Mouse (Mus musculus) c-Kit-positive CD71-negative TER-119-negative erythroid progenitor cells, embryonic 14.5 days (primary cell): ENCODE measurements around the gene Olfr952.

Experiments used
- DNase-seq: peaks from one replicate; pipeline ENCODE4 v3.0.0-alpha.2; 2013; ENCODE audit warnings: low read depth

The Olfr952 gene

DNA sequence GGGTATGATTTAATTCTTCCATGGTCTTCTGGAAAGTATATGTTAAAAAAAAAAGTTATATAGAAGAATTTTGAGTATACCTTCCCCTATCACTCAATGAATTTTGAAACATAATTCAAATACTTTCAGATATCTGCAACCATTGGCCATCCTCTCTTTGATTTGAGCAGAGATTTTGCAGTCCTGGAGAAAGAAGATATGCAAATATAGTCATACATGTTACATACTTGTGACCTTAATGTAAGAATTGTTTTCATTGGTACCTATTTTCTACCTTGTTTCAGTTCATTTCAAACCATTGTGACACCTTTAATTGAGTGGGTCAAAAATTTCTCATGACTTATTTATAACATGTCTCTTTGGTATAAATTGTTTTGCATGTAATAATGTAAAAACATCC is at the start of gene Olfr952:
TSS of gene Olfr952 (minus strand) at position 101 of the 400 bp plus-strand sequence.
- no peak for DNase-seq

GRCm38 (mm10) chr9:39471844-39472243 is 44.9 kb upstream of the Olfr952 start, which contains the start of gene Olfr955:
Olfr955 (minus strand) TSS chr9:39471944.
- DNase-seq = no peak

DNA sequence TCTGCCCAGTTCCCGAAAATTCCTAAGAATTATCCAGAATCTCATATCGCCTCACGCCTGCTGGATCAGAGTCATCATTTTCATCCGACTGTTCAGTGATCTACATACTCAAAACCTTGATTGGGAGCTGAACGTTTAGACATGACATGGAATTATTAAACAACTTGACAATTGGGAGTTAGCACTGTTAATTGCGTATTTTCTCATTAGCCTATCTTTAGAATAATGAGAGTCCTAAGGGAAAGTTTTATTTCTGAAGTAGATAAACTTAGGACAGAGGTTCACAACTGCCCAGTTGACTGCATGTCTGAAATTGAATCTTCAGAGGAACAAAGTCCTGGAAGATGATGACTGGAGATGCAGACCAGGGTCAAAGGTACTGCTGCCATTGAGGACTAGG is 29.5 kb upstream of the Olfr952 start, which contains the start of gene Olfr954:
TSS of gene Olfr954 (plus strand) at position 301 of the 400 bp plus-strand sequence.
- no peak for DNase-seq

GRCm38 (mm10) chr9:39387110-39387509 is 39.8 kb downstream of the Olfr952 start, which contains the start of gene Olfr951:
Olfr951 (plus strand) TSS chr9:39387410.
- no peak for DNase-seq
